Mouse (Mus musculus): Measurements from ENCODE around the gene Rere. TPM values are rescaled to one million over a fixed set of nuclear protein-coding genes. Genes with fewer than 3 reads are reported as not detected.

Gene Rere
- polyA plus RNA-seq, 1 experiment = 58.8 TPM

DNA sequence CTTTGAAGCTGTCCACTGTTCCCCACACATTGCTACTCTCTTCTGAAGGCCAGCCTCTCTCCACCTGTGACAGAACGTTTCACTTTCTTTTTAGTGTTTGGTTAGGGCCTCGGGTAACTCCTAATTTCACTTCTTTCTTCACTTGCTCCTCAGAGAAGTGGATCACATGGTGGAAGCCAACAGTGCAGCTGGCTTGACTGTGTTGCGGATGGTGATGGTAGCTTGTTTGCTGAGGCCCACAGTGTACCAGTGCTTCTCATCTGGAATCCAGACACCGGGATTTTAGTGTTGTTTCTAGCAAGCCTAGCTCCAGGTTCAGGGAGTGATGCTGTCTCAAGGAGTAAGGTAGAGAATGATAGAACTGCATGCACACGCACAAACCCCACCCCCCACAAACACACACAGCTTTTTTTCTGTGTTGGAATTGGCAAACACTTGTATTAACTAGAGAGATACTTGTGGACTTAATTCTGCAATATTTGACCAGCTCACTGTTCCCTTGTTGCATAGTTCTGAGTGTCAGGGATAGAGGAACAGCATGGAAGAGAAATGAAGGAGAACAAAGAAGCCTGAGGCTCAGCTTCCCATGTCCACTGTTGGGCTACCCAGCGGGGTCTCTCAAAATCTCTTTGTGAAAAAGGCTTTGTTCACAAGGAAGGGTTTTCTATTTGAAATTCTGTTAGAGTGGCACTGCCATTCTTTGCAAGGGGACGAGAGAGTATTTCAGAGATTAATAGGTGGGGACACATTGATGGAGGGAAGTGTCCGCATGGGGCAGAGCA is 144.8 kb downstream of the Rere start:
- H3K27ac ChIP-seq (ENCODE audit: insufficient read depth, low read depth, low read length) = no peak overlapping the region
- no peak overlapping the region for H3K4me3 ChIP-seq (ENCODE audit: insufficient read depth, low read depth, low read length)
- TF ChIP-seq POLR2A (IDR thresholded peaks at IDR 0.05; ENCODE audit: low read depth, low read length) = no peak
- TF ChIP-seq CTCF (conservative IDR thresholded peaks at IDR 0.05; ENCODE audit: insufficient read depth, insufficient read length, low read depth, low read length) = no peak
- 67% methylated on average over 8 of the region's 8 CpGs for WGBS
- no peaks in the 10 kb centered on the region for H3K27me3 ChIP-seq (replicated peaks; ENCODE audit: control insufficient read depth, insufficient read depth, low read length)
- no peaks in the 10 kb centered on the region for H3K36me3 ChIP-seq (ENCODE audit: control insufficient read depth, insufficient read depth, low read length)
- DNase-seq = no peak
- H3K4me1 ChIP-seq (ENCODE audit: control insufficient read depth, insufficient read depth, low read length) = peaks cover 5% of the 10 kb centered on the region; the same call in 1 of the 2 replicates

DNA sequence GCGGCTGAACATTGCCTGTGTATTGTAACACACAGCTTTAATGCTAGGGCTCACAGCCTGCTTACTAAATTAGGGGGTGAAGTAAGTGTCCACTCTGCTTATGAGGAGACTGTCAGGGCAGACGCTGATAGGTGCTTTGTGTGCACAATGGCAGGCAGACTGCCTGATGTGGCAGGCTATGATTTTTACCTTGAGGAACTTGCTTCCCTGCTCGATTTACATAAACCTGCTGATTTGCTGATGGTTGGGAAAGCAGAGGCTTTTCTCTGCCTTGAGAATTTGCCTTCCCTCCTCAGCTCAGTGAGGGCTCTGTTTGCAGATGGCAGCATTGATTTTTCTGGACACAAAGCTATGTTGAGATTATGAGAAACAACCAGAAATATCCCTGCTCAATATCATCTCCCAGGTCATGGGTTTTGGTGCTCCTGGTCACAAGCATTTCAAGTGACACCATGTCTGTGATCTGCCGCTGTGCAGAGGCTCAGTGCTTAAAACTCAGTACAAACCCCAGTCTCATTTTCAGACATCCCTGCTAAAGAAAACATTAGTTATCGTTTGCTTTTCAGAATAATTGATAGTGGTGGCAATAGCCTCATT is 145.5 kb downstream of the Rere start:
- TF ChIP-seq CTCF (conservative IDR thresholded peaks at IDR 0.05; ENCODE audit: insufficient read depth, insufficient read length, low read depth, low read length) = no peak
- TF ChIP-seq POLR2A (IDR thresholded peaks at IDR 0.05; ENCODE audit: low read depth, low read length) = no peak
- no peak overlapping the region for H3K4me3 ChIP-seq (ENCODE audit: insufficient read depth, low read depth, low read length)
- no peak for DNase-seq
- H3K27me3 ChIP-seq (replicated peaks; ENCODE audit: control insufficient read depth, insufficient read depth, low read length) = no peaks in the 10 kb centered on the region
- 59% methylated on average over 5 of the region's 5 CpGs for WGBS
- H3K27ac ChIP-seq (ENCODE audit: insufficient read depth, low read depth, low read length) = no peak overlapping the region
- H3K36me3 ChIP-seq (ENCODE audit: control insufficient read depth, insufficient read depth, low read length) = no peaks in the 10 kb centered on the region
- H3K4me1 ChIP-seq (ENCODE audit: control insufficient read depth, insufficient read depth, low read length) = peaks cover 5% of the 10 kb centered on the region; the same call in 1 of the 2 replicates

DNA sequence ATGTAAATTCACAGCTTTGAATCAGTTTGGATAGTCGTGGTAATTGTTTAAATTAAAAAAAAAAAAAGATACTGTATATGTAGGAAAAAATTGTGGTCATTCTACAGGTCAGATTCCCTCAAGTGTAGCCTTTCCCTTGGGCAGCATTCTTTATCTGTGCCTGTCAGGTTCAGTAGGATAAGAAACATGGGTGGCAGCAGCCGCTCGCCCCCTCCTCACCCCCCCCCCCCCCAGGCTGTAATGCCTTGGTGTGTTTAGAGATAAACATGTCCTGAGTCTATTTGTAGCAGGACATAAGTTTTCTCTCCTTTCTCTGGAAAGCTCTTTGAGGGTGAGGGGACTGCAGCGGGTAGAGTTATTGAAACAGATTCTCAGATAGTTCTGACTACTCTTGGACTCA is 147.3 kb downstream of the Rere start:
- no peak for DNase-seq
- Histone ChIP-seq H3K4me1 (ENCODE audit: control insufficient read depth, insufficient read depth, low read length) (peaks cover 5% of the 10 kb centered on the region; the same call in 1 of the 2 replicates), H3K4me3 (ENCODE audit: insufficient read depth, low read depth, low read length) (no peak overlapping the region), H3K27ac (ENCODE audit: insufficient read depth, low read depth, low read length) (no peak overlapping the region), H3K36me3 (ENCODE audit: control insufficient read depth, insufficient read depth, low read length) (peaks cover 1% of the 10 kb centered on the region; the same call in 1 of the 2 replicates), H3K27me3 (replicated peaks; ENCODE audit: control insufficient read depth, insufficient read depth, low read length) (no peaks in the 10 kb centered on the region)
- 79% methylated on average over 4 of the region's 4 CpGs for WGBS
- TF ChIP-seq CTCF (conservative IDR thresholded peaks at IDR 0.05; ENCODE audit: insufficient read depth, insufficient read length, low read depth, low read length) = no peak
- TF ChIP-seq POLR2A (IDR thresholded peaks at IDR 0.05; ENCODE audit: low read depth, low read length) = no peak

DNA sequence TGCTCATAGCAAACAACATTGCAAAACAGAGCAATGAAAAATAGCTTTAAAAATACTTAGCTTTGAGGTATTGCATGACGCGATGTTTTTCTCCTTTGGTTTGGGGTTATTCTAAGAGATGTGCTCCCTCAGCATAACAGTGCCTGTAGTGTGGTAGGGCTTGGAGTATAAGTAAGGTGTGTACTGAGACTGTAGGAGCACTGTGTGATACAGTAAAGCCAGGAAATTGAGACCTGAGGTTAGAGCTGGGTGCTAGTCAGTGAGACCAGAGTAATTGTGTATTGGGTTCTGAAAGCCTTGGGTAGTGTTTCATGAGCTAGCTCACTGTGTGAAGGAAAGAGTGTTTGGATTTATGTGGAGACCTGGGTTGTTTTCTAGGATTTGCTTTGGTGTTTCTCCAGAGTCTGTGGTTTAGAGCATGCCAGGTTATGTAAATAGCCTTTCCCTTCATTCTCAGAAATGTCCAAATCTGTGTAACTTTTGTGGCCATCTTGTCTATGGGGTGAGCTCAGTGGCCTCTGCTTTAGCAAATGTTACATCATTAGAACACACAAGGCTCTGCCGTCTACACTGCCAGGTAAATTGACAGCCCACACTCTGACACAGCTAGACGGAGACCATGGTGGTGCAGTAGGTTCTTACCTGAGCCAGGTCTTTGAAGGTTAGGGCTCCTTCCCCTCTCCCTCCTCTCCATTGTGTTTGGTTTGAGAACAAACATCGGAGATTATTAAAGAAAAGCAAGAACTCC is 152.6 kb downstream of the Rere start:
- Histone ChIP-seq H3K4me3 (ENCODE audit: insufficient read depth, low read depth, low read length) (no peak overlapping the region), H3K36me3 (ENCODE audit: control insufficient read depth, insufficient read depth, low read length) (peaks cover 1% of the 10 kb centered on the region; the same call in 1 of the 2 replicates), H3K4me1 (ENCODE audit: control insufficient read depth, insufficient read depth, low read length) (peaks cover 11% of the 10 kb centered on the region; the same call in 1 of the 2 replicates), H3K27ac (ENCODE audit: insufficient read depth, low read depth, low read length) (no peak overlapping the region), H3K27me3 (replicated peaks; ENCODE audit: control insufficient read depth, insufficient read depth, low read length) (no peaks in the 10 kb centered on the region)
- WGBS = 93% methylated on average over 5 of the region's 5 CpGs
- no peak for DNase-seq
- TF ChIP-seq POLR2A (IDR thresholded peaks at IDR 0.05; ENCODE audit: low read depth, low read length) = no peak
- no peak for TF ChIP-seq CTCF (conservative IDR thresholded peaks at IDR 0.05; ENCODE audit: insufficient read depth, insufficient read length, low read depth, low read length)

DNA sequence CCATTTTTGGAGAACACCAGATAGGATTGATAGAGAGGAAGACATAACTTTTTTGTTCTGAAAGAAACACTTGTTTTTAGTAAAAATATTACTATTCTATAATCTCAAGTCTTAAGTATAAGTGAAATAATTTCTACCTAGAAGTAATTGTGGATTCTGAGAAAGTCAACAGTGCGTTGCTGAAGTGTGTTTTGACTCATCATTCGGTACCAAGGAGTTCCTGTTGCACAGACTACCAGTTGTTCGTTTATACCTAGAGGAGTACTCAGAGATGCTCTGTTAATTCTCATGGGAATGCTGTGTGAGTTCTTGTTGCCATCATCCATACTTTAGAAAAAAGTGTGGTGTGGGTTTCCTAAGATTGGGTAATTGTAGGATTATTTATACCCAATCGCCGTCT is 154.1 kb downstream of the Rere start:
- DNase-seq = no peak
- H3K4me1 ChIP-seq (ENCODE audit: control insufficient read depth, insufficient read depth, low read length) = peaks cover 9% of the 10 kb centered on the region; the same call in 1 of the 2 replicates
- 77% methylated on average over 5 of the region's 5 CpGs for WGBS
- H3K27me3 ChIP-seq (replicated peaks; ENCODE audit: control insufficient read depth, insufficient read depth, low read length) = no peaks in the 10 kb centered on the region
- no peak for TF ChIP-seq POLR2A (IDR thresholded peaks at IDR 0.05; ENCODE audit: low read depth, low read length)
- no peak for TF ChIP-seq CTCF (conservative IDR thresholded peaks at IDR 0.05; ENCODE audit: insufficient read depth, insufficient read length, low read depth, low read length)
- peaks cover 1% of the 10 kb centered on the region; the same call in 1 of the 2 replicates for H3K36me3 ChIP-seq (ENCODE audit: control insufficient read depth, insufficient read depth, low read length)
- no peak overlapping the region for H3K27ac ChIP-seq (ENCODE audit: insufficient read depth, low read depth, low read length)
- no peak overlapping the region for H3K4me3 ChIP-seq (ENCODE audit: insufficient read depth, low read depth, low read length)

DNA sequence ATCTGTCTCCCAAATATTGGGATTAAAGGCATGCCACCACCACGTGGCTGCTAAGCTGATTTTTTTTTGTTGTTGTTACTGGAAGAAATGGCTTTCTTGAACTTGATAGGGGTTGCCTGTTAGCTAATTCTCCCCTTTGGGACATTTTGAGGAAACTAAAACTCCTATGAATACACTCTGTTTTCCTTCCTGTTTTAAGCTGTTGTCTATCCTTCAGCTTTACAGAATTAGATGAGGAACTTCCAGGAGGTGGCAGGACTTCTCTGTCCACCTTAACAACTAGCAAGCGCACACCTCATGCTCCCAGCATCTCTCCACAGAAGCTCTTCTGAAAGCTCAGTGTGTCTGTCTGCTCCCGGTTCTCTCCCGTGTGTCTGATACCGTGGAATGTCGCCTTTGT is 157.2 kb downstream of the Rere start:
- no peak for DNase-seq
- Histone ChIP-seq H3K36me3 (ENCODE audit: control insufficient read depth, insufficient read depth, low read length) (no peaks in the 10 kb centered on the region), H3K4me1 (ENCODE audit: control insufficient read depth, insufficient read depth, low read length) (peaks cover 9% of the 10 kb centered on the region; the same call in 1 of the 2 replicates), H3K27me3 (replicated peaks; ENCODE audit: control insufficient read depth, insufficient read depth, low read length) (no peaks in the 10 kb centered on the region), H3K27ac (ENCODE audit: insufficient read depth, low read depth, low read length) (no peak overlapping the region), H3K4me3 (ENCODE audit: insufficient read depth, low read depth, low read length) (no peak overlapping the region)
- TF ChIP-seq CTCF (conservative IDR thresholded peaks at IDR 0.05; ENCODE audit: insufficient read depth, insufficient read length, low read depth, low read length) (no peak), POLR2A (IDR thresholded peaks at IDR 0.05; ENCODE audit: low read depth, low read length) (no peak)
- WGBS = 47% methylated on average over 6 of the region's 6 CpGs
